Mouse (Mus musculus) right cerebral cortex, adult 2 months (tissue): ENCODE measurements around the gene Zhx3.

Experiments used
- DNase-seq, 2 experiments: peaks; one replicate each; pipeline ENCODE4 v3.0.0; 2021 to 2022; ENCODE audit warnings: low spot score in 2 of 2

Gene Zhx3

DNA sequence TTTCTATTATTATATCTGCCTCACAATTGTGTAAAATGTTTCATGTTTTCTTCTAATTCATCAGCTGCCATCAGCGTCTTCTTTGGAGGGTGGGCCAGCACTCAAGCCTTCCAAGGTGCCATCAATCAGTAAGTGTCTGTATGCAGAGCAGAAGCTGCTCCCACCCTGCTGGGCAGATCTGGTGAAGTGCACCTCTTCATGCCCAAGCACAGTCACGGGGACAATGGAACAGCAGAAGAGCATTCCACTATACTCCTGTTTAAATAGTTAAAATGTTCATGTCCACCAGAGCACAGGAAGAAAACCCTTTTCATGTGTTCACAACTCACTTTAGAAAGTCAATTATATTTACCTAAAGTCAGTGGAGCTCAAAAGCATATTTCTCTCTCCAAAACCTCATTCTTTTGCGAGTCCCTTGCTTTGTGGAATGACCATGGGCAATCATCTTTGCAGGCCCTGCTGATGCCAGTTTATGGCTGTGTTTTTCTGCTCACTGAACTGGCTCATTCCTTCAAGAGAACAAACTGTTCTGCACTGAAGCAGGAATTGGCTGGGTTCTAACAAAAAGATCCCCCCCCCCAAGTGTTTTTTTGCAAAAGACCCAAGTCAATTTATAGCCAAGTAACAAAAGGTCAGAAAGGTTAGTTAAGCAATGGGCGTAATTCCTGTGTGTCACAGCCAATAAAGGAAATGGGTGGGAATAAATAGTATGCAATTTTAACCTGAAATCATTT is 67.8 kb downstream of the Zhx3 start:
- DNase-seq = no peak

DNA sequence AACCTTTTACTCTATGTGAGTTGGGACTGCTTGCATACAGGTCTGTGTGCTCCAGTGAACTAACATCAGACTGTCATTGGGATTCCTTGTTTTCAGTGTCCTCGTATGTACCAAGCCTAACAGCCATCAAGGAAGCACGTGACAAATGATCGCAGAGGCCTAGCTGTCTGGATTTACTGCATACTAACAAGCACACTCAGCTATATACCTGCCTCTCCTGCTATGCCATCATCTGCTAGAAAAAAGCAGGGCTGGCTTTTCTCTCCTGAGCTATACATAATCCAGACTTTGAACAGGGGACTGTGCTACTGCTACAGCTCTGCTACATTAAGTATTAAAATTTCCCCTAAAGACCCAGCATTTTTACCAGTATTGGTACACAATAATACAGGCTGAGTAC is 70.5 kb downstream of the Zhx3 start:
- DNase-seq = no peak

DNA sequence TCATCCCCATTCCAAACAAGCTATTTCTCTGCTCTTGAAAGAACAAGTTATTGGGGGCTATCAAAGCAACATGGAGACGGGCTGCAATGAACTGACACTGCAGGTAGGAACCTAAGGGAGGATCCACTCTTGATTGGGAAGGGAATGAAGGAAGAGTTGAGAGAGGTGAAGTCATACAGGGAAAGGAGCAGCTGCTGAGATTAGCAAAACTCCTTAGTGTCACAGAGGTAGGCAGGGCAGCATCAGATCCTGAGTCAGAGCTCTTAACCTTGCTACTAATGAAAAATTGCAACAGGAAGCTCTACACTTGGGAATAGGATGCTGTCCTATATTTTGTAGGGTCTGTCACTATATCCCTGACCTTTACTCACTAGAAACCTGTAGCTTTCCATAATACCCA is 71.8 kb downstream of the Zhx3 start:
- peak in 1 of 2 experiments; percentile 0 for DNase-seq

DNA sequence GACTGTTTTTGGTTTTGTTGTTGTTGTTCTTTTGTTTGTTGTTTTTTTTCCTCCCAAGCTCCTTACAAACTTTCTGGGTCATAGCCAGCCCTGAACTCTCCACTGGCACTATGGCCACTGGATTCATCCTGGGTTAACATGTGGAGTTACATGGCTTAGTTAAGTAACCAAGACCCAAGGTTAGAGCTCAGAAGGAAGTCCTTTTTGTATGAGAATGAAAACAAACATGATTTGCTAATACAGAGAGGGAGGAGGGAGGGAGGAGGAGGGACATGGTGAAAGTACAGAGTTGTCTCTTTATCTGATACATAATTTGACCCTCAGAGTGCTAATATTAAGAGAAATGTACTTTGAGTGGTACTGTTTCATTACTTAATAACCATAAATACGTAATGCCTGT is 74.6 kb downstream of the Zhx3 start:
- DNase-seq = no peak

DNA sequence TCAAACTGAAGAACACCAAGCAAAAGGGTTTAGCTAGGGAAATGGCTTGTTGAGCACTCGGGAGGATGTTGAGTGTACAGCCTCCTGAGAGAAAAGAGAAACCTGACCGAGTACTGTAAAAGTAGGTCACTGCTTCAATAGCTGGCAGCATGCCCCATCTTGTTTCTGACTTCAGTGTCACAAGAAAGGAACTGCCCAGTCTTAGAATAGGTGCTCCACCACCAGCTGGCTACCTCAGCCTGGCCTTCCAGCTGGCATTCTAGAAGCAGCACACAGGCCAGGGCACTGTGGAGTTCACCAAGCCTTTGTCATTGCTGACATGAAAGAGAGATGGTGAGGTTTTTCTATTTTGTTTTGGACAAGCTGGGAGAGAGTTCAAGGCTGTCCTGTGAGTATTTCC is 75.8 kb downstream of the Zhx3 start:
- peak; percentile 35 to 57 for DNase-seq

DNA sequence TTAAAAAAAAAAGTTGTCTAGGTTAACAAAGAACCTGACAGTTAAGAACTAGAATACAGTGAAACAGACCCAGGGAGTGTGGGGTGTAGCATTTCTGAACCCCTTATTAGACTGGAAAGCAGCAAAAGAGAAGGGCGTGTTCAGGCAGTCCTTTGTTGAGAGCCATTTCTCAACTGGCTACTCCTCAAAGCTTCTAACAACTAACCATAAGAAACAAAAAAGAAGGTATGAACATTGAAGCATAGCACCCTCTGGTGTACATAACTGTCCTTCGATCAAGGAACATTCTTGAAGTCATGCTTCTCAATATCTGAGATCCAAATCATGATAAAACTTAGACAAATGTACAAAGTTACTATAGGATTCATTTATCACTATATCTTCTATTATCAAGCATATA is 79.7 kb downstream of the Zhx3 start:
- no peak for DNase-seq

DNA sequence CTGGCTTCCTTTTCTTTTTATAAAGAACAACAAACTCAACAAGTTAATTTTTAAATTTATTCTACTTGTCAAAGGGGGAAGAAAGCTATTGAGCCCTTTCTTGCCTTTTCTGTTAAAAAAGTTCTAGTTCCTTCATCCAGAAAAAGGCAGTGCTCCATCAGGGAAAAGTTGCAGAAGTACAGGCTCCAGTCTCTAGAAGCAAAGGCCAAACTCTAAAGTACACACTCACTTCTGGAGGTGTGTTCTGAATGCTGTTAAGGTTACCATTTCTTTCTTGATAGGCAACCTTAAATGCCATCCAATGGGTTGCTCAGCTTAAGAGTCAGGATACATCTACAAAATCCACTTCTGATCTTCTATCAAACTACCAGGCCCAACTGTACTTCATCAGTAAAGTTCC is 83.1 kb downstream of the Zhx3 start:
- no peak for DNase-seq

DNA sequence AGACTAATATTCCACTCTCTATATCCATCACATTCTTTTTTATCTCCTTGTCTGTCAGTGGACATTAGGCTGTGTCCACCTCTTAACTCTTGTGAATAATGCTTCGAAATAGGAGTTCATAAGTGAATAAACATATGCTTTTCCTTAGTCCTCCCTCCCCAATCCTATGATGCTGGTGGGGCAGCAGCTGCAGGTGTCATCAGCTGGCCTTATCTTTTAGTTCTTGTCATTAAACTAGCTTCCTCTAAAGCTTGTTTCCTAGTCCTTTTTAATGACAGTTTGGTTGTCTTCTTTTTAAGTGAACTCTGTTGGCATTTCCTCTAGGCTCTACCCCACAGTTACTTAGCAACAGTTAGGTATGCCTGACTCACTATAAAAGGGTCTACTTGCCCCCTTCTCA is 83.8 kb downstream of the Zhx3 start:
- no peak for DNase-seq

DNA sequence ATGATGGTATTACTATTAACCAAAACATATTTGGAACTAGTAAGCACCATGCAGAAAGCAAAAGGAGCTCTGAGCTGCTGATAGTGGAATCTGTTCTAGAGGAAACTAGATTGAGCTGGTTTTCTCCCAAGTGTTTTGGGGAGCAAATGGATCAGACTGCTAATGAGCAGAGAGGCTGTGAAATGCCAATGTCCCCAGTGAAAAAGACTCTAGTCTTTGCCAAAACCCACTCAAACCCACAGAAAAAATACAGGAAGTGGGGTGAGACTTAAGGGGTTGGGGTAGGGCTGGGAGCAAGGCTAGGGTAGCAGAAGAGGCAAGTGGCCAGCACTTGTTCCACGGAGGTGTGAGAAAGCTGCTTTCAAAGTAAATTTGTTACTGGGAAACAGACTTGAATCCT is 86.5 kb downstream of the Zhx3 start:
- DNase-seq = peak in 1 of 2 experiments; percentile 43

DNA sequence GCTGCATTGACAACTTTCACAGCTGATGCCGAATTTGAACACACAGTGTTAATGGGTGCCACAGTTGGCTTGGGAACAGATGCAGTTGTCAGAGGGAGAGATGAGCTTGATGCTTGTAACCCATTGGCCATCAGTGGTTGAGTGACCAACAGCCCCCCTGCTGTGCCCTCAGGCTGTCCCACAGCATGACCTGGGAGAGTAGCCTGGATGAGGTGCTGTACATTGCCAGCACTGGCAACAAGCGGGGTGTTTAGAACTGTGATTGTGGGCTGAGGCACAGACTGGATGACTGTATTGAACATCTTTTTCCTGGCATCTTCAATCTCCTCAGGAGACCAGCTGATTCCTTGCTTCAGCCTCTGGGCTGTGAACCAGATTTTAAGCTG is 92.0 kb downstream of the Zhx3 start:
- no peak for DNase-seq

DNA sequence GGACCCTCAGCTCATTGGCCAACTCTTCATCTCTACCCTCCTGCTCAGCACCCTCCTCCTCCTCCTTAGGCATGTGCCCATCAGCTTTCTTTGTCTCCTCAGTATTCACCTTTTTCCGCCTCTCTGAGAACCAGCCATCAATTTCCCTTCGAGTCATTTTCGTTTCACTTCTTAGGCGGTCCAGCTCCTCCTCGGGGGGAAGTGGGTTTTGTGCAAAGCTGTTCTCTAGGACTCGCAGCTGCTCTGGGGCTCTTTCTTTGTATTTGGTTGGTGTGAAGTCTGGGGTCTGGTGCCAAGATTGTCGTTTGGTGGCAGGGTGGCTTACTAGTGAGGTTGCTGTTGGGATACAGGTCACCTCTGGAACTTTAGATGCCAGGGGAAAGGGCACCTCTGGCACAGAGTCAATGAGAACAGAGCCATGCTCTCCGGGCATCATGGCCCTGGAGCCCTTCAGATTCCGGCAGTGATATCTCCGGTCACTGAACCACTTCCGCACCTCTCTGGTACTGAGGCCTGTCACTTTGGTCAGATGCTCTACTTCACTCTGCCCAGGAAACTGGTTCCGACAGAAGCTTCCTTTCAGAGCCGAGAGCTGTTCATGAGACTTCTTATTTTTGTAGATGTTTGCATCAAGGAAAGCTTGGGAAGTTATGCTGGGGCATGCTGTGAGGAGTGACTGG is 92.5 kb downstream of the Zhx3 start:
- no peak for DNase-seq

DNA sequence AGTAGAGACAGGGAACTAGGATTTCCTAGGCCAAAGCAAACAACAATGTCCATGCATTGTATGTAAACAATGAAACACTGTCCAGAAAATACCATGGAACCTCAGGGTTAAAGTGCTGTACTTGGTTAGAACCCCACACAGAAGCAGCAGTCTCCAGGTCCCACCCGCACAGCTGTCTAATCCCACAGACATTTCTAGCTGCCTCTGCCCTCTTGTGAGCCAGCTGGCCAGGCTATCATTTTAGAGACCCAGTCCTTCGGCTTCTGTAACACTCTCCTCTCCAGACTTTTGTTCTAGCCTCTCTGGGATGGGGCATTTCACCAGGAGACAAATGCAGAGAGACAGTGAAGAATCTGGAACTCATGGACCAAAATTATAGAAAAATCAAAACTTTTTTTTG is 94.8 kb downstream of the Zhx3 start:
- no peak for DNase-seq

DNA sequence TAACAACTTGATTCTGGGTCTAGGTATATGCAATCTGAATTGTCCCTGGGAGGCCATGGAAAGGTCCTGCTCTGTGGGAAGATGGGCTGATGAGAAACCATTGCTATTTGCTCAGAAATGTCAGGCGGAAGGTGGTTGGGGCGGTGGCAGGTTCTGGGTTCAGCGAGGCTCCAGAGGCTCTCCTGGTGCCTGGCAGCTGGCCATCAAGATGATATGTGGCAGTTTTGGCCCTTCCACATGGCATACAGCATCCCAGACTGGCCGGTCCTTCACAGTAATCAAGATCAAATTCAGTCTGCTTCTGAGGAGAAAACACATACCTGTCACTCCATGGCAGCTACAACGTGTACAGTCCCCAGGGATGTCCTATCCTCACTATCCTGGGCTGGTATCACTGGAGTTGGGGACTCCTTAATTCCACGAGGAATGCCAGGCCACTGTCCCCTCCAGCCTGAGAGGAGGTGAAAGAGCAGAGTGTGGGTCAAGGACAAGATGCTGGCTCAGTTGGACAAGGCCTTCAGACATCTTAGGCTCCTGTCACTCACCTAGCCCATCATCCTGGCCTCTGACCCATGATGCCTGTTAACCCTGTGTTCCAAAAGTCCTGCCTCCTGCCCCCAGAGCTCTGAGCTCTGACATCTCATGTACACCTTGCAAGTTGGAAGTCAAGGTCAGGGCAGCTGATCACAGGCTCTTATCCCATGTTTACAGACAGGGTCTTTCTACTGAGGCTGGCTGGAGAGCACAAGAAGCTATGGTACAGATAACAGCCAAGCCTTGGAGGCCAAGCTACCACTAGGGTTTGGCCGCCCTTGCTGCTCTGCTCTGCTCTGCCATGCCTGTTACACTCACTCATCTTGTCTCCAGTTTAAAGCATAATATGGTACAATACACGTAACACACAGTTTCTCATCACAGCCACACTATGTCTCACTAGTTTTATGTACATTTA is 101.2 kb downstream of the Zhx3 start:
- DNase-seq = no peak

DNA sequence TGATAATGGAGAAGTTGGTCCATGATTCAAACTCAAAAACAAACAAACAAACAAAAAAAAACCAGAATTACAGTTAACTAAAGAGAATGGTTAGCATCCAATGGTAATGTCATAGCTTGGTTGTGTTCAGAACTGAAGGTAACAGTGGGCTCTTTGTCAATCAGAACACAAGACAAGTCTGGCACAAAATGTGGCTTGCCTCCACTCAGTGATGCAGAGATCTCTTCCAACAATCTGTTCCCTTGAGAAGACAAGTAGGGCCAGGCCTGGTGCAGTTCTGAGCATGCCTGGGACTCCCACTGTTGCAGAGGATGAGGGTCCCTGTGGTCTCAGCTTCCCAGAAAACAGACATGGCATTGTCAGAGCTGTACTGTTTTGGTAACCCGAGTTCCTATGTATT is 101.9 kb downstream of the Zhx3 start:
- no peak for DNase-seq

DNA sequence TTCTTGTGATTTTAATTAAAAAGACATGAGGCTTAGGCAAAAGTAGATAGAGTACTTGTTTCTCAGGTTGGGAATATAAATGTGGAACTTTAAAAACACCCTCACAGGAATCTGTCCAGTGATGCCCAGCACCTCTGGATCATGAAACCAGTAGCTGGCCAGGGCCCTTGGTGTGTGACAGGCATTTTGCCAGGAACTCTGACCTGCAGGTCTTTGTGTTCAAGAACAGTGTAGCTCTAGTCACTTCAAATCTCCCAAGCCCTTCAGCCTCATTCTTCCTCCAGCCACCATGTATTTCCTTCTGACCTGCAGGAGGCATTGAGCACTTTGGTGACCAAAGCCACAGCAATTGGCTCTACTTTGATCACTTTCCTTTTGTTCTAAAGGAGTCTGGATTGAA is 102.4 kb downstream of the Zhx3 start:
- no peak for DNase-seq

DNA sequence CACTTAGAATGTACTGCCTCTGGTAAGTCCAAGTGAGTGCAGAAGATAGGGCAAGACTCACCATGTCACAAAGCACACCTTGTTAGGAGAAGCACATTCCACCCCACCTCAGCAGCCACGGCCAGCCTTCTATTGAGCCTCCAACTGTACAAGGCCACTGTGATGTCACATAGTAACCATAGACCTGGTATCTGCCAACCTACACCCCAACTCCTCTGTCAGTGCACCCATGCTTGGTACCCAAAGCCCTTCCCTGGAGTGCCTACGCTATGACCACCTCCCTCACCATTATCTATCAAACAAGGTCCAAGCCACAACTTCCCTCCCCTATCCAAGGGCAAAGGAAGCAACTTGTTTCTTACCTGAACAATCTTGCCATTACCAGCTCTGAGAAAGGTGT is 103.8 kb downstream of the Zhx3 start:
- no peak for DNase-seq

DNA sequence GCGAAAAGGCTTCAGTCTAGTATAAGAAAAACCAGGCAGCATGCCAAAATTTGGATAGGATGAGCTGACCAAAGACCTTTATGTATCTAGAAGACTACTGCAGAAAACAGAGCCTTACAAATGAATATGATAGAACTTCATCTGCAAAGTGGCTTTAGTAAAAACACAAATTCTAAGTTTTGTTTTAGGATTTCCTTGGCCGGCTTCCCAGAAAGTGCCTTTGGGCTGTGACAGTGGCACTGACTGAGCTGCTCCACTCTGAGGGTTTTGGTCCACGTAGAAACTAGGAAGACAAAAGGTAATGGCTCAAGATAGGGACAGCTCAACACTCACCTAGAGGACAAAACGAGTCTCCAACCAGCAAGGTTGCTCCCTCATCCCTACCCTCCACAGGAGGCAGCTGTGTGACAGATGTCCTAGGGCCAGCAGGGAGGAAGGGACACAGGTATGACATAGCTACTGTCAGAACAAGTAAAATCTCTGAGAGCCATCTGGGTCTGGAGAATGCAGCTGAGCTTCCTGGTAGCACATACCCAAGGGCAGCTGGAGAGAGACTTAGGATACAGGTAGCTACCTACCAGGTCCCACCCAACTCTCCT is 104.6 kb downstream of the Zhx3 start:
- no peak for DNase-seq

DNA sequence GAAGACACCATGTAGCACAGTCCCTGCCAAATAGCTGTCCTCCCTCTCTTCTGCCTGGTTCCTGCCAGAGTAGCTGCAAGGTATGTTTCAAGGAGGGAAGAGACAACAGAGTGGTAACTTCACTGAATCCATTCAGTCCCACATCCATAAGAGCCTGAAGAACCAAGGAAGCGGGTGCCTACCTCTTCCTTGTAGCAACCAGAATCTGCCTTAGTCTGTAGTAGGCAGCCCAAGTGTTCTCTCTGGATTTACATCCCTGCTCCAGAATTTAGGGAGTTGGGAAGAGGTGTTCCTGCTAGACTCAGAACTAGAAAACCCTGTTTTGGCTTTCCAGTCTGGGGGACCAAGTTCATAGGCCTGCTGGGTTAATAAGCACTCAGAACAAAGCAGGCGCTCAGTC is 105.6 kb downstream of the Zhx3 start:
- no peak for DNase-seq

DNA sequence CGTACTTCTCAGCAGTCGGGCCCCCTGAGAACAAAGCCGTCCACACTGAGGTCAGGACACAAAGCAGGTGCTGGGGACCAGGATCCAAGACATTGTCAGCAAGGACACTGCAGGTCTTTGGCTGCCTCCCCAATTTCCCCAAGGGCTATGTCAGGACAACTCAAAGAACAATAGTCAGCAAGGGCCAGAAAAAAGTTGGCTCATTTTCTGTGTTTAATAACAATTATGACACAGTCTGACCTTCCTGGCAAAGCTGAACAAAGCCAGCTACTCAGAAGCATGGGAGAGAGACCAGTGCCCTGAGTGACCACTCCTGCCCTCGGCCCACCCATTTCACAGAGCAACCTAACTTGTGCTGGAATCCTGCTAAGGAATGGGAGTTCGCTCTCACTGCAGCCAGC is 106.4 kb downstream of the Zhx3 start:
- DNase-seq = no peak

DNA sequence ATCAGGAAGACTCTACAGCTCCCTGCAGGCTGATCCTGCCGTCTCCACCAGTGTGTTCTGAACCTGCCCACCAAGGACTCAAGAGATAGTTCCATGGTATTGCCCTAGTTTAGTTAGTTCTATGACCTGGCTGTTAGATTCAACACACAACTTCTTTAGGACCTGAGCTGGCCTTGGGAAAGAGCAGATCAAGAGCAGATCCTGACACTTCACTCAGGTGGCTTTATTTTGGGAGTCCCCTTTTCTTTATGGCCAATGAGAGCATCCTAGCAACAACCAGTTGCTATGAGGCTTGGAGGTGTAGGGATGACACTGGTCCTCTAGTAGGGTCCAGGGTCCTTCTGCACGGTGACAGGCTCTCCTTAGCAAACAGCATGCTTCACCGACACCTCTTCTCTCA is 107.7 kb downstream of the Zhx3 start:
- DNase-seq = no peak

DNA sequence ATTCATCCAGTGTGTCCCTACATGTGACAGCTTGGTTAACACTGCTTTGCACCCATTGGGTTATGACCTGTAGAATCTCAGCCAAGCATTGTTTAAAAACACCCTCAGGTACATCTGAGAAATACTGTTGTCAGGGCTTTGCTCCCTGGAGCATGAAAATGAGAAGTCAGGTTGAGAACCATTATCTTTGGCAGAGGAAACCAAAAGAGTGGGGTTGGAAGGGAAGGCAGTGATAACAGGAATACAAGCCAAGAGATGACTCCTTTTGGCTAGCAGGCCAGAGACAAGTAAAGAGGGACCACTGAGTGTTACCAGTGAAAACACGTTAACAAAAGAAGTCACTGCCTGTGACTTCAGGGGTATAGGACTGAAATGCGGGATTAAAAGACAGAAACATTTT is 108.4 kb downstream of the Zhx3 start:
- DNase-seq = no peak

DNA sequence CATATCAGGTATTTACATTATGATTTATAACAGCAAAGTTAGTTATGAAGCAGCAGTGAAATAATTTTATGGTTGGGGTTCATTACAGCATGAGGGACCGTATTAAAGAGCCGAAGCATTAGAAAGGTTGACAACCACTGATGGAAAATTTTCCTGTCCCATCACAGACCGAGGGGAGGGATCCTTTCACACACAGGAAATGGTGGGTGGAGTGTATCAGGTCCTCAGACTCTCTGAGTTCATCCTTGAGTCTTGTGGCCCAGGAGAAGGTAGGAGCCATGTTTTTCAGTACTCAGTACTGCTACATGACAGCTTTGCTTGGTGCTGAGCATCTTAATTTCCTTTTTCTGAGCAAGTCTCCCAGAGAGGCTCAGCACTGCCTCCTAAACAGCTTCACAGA is 109.0 kb downstream of the Zhx3 start:
- no peak for DNase-seq
